Mouse (Mus musculus): Measurements from ENCODE around the gene Krt71. TPM values are rescaled to one million over a fixed set of nuclear protein-coding genes. Genes with fewer than 3 reads are reported as not detected.
"Not testable (repeated sequence)": the region's sequence is repeated elsewhere in the genome, so short reads cannot be mapped to it uniquely, and the experiment has no call there.

Krt71 gene
- polyA plus RNA-seq, 1 experiment from 2014 or later, result not detected

DNA sequence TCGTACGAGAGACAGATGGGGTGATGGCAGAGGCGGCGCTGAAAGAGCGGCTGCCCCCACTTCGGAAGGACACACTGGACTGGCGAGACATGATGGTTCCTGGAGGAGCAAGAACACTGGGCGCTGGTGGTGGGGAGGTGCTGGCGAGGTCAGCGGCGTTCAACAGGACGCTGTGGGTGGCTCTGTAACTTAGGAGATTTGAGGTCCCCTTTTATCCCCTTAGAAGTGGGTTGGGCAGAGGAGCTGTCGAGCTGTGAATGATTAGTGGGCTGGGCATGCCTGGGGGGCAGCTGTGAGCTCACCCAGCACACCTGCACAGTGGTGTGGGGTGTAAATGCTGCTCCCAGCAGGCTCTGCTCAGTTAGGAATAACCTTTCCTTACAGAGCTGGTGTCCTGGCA lies 30.2 kb downstream of the Krt71 start, which contains the start of gene Krt5:
Gene Krt5, minus strand, starts transcription at position 179 of the 400 bp plus-strand sequence.
- Histone ChIP-seq H3K36me3 (no peaks in the 10 kb centered on the region), H3K9me3 (no peaks in the 10 kb centered on the region), H3K27me3 (replicated peaks) (0 out of 2 replicates have a peak, but pooled peaks cover 3% of the 10 kb centered on the region), H3K4me3 (no peak within 1 kb of the TSS), H3K27ac (no peak within 1 kb of the TSS), H3K9ac (no peak within 1 kb of the TSS), H3K4me2 (replicated peaks) (no peak within 1 kb of the TSS), H3K4me1 (no peaks in the 10 kb centered on the region)
- no peak for ATAC-seq (ENCODE audit: low FRiP score, low read depth)
- WGBS, result 67% methylated on average over 13 of the region's 13 CpGs

DNA sequence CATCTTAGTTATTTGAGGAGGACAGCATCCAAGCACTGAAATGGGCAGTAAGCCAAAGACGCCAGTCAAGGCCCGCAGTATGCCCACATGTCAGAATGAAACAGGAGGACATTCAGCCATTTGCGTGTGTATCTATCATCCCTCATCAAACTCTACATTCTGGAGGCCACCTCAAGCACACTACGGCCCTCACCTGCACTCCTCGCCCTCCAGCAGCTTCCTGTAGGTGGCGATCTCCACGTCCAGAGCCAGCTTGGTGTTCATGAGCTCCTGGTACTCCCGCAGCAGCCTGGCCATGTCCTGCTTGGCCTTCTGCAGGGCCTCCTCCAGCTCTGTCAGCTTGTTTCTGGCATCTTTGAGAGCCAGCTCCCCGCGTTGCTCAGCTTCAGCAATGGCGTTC lies 34.2 kb downstream of the Krt71 start:
- no peaks in the 10 kb centered on the region for H3K9me3 ChIP-seq
- no peak overlapping the region for H3K9ac ChIP-seq
- H3K4me3 ChIP-seq, result no peak overlapping the region
- no peaks in the 10 kb centered on the region for H3K36me3 ChIP-seq
- no peaks in the 10 kb centered on the region for H3K4me1 ChIP-seq
- H3K27me3 ChIP-seq (replicated peaks), result 0 out of 2 replicates have a peak, but pooled peaks cover 3% of the 10 kb centered on the region
- no peak for ATAC-seq (ENCODE audit: low FRiP score, low read depth)
- no peak overlapping the region for H3K4me2 ChIP-seq (replicated peaks)
- H3K27ac ChIP-seq, result no peak overlapping the region
- WGBS, result 75% methylated on average over 11 of the region's 11 CpGs

DNA sequence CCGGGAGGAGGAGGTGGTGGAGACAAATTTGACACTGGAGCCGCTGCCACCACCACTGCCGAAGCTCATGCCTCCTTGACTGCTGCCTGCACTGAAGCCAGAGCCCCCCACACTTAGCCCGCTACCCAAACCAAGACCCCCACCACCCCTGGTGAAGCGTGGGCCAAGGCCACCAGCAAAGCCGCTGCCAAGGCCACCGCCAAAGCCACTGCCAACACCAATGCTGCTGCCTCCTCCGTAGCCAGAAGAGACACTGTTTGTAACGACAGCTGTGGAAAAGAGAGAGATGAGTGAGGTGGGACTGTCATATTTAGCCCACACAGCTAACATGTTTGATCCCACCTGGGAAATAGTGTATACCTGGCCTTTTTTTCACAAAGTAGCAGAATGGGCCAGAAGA lies 35.5 kb downstream of the Krt71 start:
- Histone ChIP-seq H3K9ac (no peak overlapping the region), H3K4me3 (no peak overlapping the region), H3K27me3 (replicated peaks) (0 out of 2 replicates have a peak, but pooled peaks cover 3% of the 10 kb centered on the region), H3K9me3 (no peaks in the 10 kb centered on the region), H3K36me3 (no peaks in the 10 kb centered on the region), H3K4me2 (replicated peaks) (no peak overlapping the region), H3K4me1 (no peaks in the 10 kb centered on the region), H3K27ac (no peak overlapping the region)
- 90% methylated on average over 9 of the region's 9 CpGs for WGBS
- no peak for ATAC-seq (ENCODE audit: low FRiP score, low read depth)

DNA sequence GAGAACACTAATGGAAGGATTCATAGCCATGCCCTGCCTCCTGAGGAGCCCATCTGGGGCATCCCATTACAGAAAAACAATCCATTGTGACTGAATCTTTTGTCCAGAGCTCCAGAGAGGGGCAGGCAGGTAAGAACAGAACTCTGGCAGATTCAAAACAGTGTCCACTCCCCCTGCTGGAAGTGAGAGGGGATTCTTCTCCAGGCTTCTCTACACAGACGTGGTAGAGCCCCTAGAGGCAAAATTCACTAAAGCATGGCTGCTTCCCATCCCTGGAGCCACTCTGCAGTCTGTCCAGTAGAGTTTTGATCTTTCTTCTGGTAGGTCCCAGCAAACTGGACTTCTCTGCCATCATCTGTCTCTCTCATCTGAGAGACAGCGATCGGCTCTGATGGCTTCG lies 38.8 kb downstream of the Krt71 start:
- Histone ChIP-seq H3K9ac (no peak overlapping the region), H3K4me1 (no peaks in the 10 kb centered on the region), H3K27me3 (replicated peaks) (no peaks in the 10 kb centered on the region), H3K27ac (no peak overlapping the region), H3K36me3 (no peaks in the 10 kb centered on the region), H3K4me3 (no peak overlapping the region), H3K9me3 (no peaks in the 10 kb centered on the region), H3K4me2 (replicated peaks) (no peak overlapping the region)
- ATAC-seq (ENCODE audit: low FRiP score, low read depth), result no peak
- 69% methylated on average over 4 of the region's 4 CpGs for WGBS

DNA sequence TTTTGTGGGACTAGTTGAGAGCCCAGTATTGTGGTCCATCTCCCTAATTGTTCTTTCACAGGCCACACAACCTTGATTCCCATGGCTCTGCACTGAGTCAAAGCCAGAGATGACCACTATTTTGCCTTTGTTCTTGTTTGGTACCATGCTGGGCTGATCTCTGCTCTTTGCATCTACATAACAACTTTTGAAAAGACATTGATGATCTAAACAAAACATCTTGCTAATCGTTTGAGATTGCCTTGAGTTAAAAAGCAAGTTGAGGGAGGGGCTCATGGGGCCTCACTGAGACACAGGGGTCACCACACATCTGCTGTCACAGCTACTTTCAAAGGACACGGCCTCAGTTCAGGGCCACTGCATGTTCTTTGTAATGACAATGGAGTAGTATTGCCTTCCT lies 40.5 kb downstream of the Krt71 start:
- Histone ChIP-seq H3K4me1 (no peaks in the 10 kb centered on the region), H3K4me3 (no peak overlapping the region), H3K9me3 (no peaks in the 10 kb centered on the region), H3K27ac (no peak overlapping the region), H3K4me2 (replicated peaks) (no peak overlapping the region), H3K9ac (no peak overlapping the region), H3K27me3 (replicated peaks) (no peaks in the 10 kb centered on the region), H3K36me3 (no peaks in the 10 kb centered on the region)
- WGBS, result 13% methylated on average over 2 of the region's 2 CpGs
- ATAC-seq (ENCODE audit: low FRiP score, low read depth), result no peak

DNA sequence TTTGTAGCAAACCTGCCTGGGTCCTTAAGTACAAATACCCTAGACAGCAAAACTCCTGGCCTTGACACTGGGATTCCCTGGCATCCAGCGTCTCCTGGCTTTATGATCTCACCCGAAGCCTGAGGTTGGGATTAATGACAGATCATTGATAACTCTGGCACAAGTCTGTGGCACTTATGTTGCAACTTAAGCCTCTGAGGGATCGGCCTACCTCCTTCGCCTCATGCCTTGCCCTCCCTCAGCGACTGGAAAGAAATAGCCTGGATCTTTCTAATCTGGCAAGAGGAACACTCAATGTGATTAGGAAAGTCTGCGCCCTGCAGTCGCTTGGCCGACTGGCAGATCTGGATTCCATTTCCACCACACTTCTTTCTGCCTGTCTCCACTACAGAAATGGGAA lies 43.0 kb downstream of the Krt71 start:
- no peak overlapping the region for H3K27ac ChIP-seq
- WGBS, result 85% methylated on average over 8 of the region's 8 CpGs
- H3K36me3 ChIP-seq, result no peaks in the 10 kb centered on the region
- no peaks in the 10 kb centered on the region for H3K9me3 ChIP-seq
- no peak overlapping the region for H3K4me2 ChIP-seq (replicated peaks)
- no peaks in the 10 kb centered on the region for H3K4me1 ChIP-seq
- no peak overlapping the region for H3K9ac ChIP-seq
- no peak for ATAC-seq (ENCODE audit: low FRiP score, low read depth)
- H3K27me3 ChIP-seq (replicated peaks), result no peaks in the 10 kb centered on the region
- H3K4me3 ChIP-seq, result no peak overlapping the region

DNA sequence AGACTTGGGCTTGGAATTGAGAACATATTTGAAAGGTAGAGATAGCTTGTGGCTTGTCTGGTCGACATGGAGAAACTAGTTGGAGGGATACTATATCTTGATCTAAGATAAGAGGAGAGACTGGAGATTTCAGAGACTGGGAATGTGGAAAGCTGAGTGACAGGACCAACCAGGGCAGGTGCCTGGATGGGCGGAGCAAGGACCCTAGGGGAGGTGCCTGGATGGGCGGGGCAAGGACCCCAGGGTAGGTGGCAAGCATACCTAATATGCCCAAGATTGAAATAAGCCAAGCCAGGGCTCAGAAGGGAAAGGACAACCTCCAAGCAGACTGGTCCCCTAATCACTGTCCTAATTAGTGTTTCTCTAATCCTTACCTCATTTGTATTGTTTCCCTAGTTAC lies 43.7 kb downstream of the Krt71 start:
- H3K4me2 ChIP-seq (replicated peaks), result no peak overlapping the region
- no peak overlapping the region for H3K4me3 ChIP-seq
- no peak overlapping the region for H3K27ac ChIP-seq
- H3K9ac ChIP-seq, result no peak overlapping the region
- no peaks in the 10 kb centered on the region for H3K27me3 ChIP-seq (replicated peaks)
- no peaks in the 10 kb centered on the region for H3K4me1 ChIP-seq
- H3K9me3 ChIP-seq, result no peaks in the 10 kb centered on the region
- no peaks in the 10 kb centered on the region for H3K36me3 ChIP-seq
- ATAC-seq (ENCODE audit: low FRiP score, low read depth), result no peak
- 65% methylated on average over 3 of the region's 3 CpGs for WGBS

DNA sequence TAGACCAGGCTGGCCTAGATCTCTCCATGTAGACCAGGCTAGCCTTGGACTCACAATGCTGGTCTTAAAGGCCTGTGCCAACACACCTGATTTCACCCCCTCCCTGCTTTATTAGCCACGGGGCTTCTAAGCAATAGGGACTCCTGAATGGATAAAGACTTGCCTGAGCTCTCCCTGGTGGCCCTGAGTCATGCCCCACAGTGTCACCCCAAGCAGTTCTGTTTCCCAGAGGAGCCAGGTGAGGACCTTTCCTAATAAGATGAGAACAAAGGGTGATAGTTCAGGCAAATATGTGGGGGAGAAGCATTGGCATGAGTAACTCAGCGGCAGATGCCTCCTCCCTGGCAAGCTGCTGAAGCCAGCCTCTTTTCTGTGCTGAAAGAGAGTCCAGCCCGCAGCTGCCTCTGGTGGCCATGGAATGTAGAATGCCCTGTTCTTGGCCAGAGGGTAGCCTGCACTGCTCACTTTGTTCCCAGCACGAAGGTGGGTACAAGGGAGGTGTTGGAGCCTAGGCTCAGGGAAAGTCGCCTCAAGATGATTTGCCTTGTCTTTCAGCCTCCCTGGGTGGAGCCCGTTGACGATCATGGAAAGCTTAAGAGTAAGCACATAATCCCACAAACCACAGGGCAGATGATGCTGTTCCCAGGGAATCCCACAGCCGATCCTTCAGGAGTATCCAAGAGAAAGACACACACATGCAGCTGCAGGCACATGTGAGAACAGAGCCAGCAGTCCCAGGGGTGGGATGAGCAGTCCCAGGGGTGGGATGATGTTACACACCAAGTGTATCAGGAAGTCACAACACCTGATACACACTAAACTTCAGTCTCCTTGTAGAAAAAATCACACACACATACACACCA lies 45.4 kb downstream of the Krt71 start:
- no peaks in the 10 kb centered on the region for H3K4me1 ChIP-seq
- no peak overlapping the region for H3K4me2 ChIP-seq (replicated peaks)
- no peak overlapping the region for H3K27ac ChIP-seq
- no peak overlapping the region for H3K4me3 ChIP-seq
- no peak overlapping the region for H3K9ac ChIP-seq
- no peak for ATAC-seq (ENCODE audit: low FRiP score, low read depth)
- no peaks in the 10 kb centered on the region for H3K27me3 ChIP-seq (replicated peaks)
- H3K9me3 ChIP-seq, result no peaks in the 10 kb centered on the region
- no peaks in the 10 kb centered on the region for H3K36me3 ChIP-seq
- WGBS, result 80% methylated on average over 8 of the region's 8 CpGs

DNA sequence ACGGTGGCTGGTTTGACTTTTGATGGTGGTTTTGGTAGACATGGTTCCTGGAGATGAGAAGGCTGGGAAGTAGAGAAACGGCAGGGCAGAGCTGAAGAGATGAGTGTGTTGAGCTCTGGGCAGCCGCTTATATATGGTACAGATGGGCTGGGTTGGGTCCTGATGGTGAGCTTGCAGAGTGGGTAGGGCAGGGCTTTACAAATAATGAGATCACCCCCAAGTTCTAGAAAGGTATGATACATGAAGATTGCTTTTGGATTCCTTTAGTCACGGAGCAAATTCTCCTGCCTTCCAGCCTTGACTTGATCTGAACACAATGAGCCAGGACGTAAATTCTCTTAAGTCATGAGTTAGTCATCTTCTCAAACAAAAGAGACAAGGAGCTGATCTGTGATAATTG lies 48.7 kb downstream of the Krt71 start, which contains the start of gene Krt6a:
Gene Krt6a, minus strand, starts transcription at position 101 of the 400 bp plus-strand sequence.
- Histone ChIP-seq H3K27me3 (replicated peaks) (no peaks in the 10 kb centered on the region), H3K9me3 (no peaks in the 10 kb centered on the region), H3K4me1 (no peaks in the 10 kb centered on the region), H3K27ac (no peak within 1 kb of the TSS), H3K36me3 (no peaks in the 10 kb centered on the region), H3K4me2 (replicated peaks) (no peak within 1 kb of the TSS), H3K4me3 (no peak within 1 kb of the TSS), H3K9ac (no peak within 1 kb of the TSS)
- 87% methylated on average over 5 of the region's 5 CpGs for WGBS
- ATAC-seq (ENCODE audit: low FRiP score, low read depth), result no peak

DNA sequence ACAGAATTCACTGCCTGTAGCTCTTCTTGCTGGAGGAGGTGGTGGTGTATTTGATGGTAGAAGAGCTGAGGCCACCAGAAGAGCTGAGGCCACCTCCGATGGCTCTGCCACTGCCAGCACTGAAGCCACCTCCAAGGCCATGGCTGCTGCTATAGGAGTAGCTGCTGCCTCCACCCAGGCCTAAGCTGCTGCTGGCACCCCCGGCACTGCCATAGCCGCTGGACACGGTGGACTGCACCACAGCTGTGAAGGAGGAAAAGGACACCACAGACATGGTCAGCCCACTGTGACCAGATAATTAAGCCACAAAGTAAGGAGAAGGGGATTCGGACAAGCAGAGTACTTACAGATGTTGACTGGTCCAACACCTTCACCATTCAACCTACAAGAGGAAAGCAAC lies 52.4 kb downstream of the Krt71 start:
- H3K9ac ChIP-seq; H3K27ac ChIP-seq; H3K36me3 ChIP-seq; H3K4me2 ChIP-seq (replicated peaks); H3K4me3 ChIP-seq; H3K4me1 ChIP-seq; ATAC-seq (ENCODE audit: low FRiP score, low read depth); H3K27me3 ChIP-seq (replicated peaks); H3K9me3 ChIP-seq: not testable (repeated sequence)
- WGBS, result 89% methylated on average over 5 of the region's 5 CpGs

DNA sequence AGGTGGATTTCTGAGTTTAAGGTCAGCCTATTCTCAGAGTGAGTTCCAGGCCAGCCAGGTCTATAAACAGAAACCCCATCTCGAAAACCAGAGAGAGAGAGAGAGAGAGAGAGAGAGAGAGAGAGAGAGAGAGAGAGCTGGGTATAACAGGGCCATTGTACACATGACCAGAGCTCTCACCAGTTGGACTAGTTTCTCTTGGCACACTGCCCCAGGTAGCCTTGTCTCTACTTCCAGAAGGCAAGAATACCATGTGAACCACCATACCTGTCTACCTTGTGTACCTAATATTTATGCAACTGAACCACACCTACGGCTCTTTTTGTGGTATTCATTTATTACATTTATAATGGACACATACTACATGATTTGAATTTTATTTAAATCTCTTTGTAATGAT lies 54.7 kb downstream of the Krt71 start:
- Histone ChIP-seq H3K27me3 (replicated peaks) (no peaks in the 10 kb centered on the region), H3K9ac (no peak overlapping the region), H3K4me1 (no peaks in the 10 kb centered on the region), H3K27ac (no peak overlapping the region), H3K4me3 (no peak overlapping the region), H3K4me2 (replicated peaks) (no peak overlapping the region), H3K9me3 (no peaks in the 10 kb centered on the region), H3K36me3 (no peaks in the 10 kb centered on the region)
- WGBS, result 67% methylated on average over 2 of the region's 2 CpGs
- ATAC-seq (ENCODE audit: low FRiP score, low read depth), result no peak

All from neural tube, embryonic 12.5 days (tissue).